Mouse (Mus musculus) thymus, postnatal 14 days (tissue): ENCODE results near the gene Btnl4.

Experiments
- DNase-seq: peaks from one replicate; pipeline ENCODE4 v3.0.0; 2021

Gene Btnl4

GRCm38 (mm10) chr17:34427597-34427996, 49.5 kb downstream of the Btnl4 start:
- DNase-seq = no peak

GRCm38 (mm10) chr17:34420014-34420413, 57.1 kb downstream of the Btnl4 start:
- no peak for DNase-seq
